ENCODE assay signal across 10 mouse cellular contexts in genomic region chr4:83656571-83656970, GRCm38 (mm10).
DNase-seq lines count a peak whose midpoint lies in the region; ATAC-seq and TF ChIP-seq lines count a peak whose summit lies in the region.
"Had no signal": no experiment of that assay in that cellular context is flagged by ENCODE, and none has a peak within 500 bp of the region (broad histone marks: within the 10 kb centered on the region; RNA-seq: fewer than 3 reads in every experiment).

No protein-coding gene starts in this region.

- DNase-seq in gastrocnemius, postnatal 14 days = peak; percentile 9
- no peak for DNase-seq in gastrocnemius, postnatal 36 days
- peak; percentile 84 for DNase-seq in embryo, embryonic 10.5 days (ENCODE audit: low spot score)
- DNase-seq in hindbrain, embryonic 14.5 days (ENCODE audit: low spot score) = peak; percentile 63
- DNase-seq in lung, postnatal 0 days (ENCODE audit: low spot score) = peak; percentile 46
- DNase-seq in thymus, adult 18-20 months = no peak
- DNase-seq in c-Kit-positive CD71-positive TER-119-positive erythroid progenitor cells, embryonic 14.5 days (ENCODE audit: low spot score) = no peak

- peak; percentile 89 for ATAC-seq in hindbrain, embryonic 14.5 days (ENCODE audit: low FRiP score)
- ATAC-seq in lung, postnatal 0 days = peak; percentile 60
- peak; percentile 33; the same call in 1 of the 2 replicates for ATAC-seq in stomach, embryonic 14.5 days (ENCODE audit: insufficient number of reproducible peaks, insufficient read depth, low FRiP score, low read depth)

- WGBS in hindbrain, embryonic 14.5 days = 2% methylated on average over 10 of the region's 10 CpGs
- 28% methylated on average over 10 of the region's 10 CpGs for WGBS in lung, postnatal 0 days
- WGBS in stomach, embryonic 14.5 days = 8% methylated on average over 10 of the region's 10 CpGs

- no peaks in the 10 kb centered on the region for H3K9me3 ChIP-seq in hindbrain, embryonic 14.5 days (ENCODE audit: control insufficient read depth, low read length)
- H3K9me3 ChIP-seq in lung, postnatal 0 days (ENCODE audit: low read length) = no peaks in the 10 kb centered on the region
- no peaks in the 10 kb centered on the region for H3K9me3 ChIP-seq in stomach, embryonic 14.5 days (ENCODE audit: control insufficient read depth, low read depth, low read length)

- peaks cover 18% of the 10 kb centered on the region; the same call in 1 of the 2 replicates for H3K4me1 ChIP-seq in hindbrain, embryonic 14.5 days (replicated peaks; ENCODE audit: control insufficient read depth, insufficient read depth, low read length)
- no peaks in the 10 kb centered on the region for H3K4me1 ChIP-seq in lung, postnatal 0 days (ENCODE audit: insufficient read depth, low read depth, low read length)
- H3K4me1 ChIP-seq in stomach, embryonic 14.5 days (ENCODE audit: control insufficient read depth, insufficient read depth, low read length) = 0 out of 2 replicates have a peak, but pooled peaks cover 4% of the 10 kb centered on the region

- TF ChIP-seq EP300 in lung, postnatal 0 days (IDR thresholded peaks at IDR 0.05) = no peak

- intact Hi-C loops in gastrocnemius, postnatal 14 days (cut with DNase I; ENCODE audit: low total_unique reads) = no loop called here
- intact Hi-C loops in gastrocnemius, postnatal 36 days (cut with DNase I) = no loop called here

- H3K4me2 ChIP-seq in hindbrain, embryonic 14.5 days (replicated peaks) = peak overlapping the region; percentile 50
- peak overlapping the region; percentile 25 for H3K4me2 ChIP-seq in lung, postnatal 0 days (replicated peaks; ENCODE audit: low read depth, low read length)
- H3K4me2 ChIP-seq in stomach, embryonic 14.5 days (replicated peaks; ENCODE audit: low read depth, low read length) = no peak overlapping the region; the same call in 1 of the 2 replicates

- H3K9ac ChIP-seq in hindbrain, embryonic 14.5 days = peak overlapping the region; percentile 36
- no peak overlapping the region for H3K9ac ChIP-seq in lung, postnatal 0 days (replicated peaks; ENCODE audit: low read depth)
- no peak overlapping the region for H3K9ac ChIP-seq in stomach, embryonic 14.5 days (replicated peaks; ENCODE audit: low read depth, low read length)

- no peaks in the 10 kb centered on the region for H3K36me3 ChIP-seq in hindbrain, embryonic 14.5 days (replicated peaks; ENCODE audit: control insufficient read depth, insufficient read depth)
- no peaks in the 10 kb centered on the region for H3K36me3 ChIP-seq in lung, postnatal 0 days (ENCODE audit: insufficient read depth, low read length)
- no peaks in the 10 kb centered on the region for H3K36me3 ChIP-seq in stomach, embryonic 14.5 days (ENCODE audit: control insufficient read depth, insufficient read depth, low read length)

- TF ChIP-seq CTCF in lung, postnatal 0 days (IDR thresholded peaks at IDR 0.05) = no peak

- H3K4me3 ChIP-seq in hindbrain, embryonic 14.5 days (replicated peaks; ENCODE audit: low read length) = no peak overlapping the region; the same call in 1 of the 2 replicates
- no peak overlapping the region for H3K4me3 ChIP-seq in lung, postnatal 0 days (ENCODE audit: low read depth, low read length)
- H3K4me3 ChIP-seq in stomach, embryonic 14.5 days (ENCODE audit: low read depth, low read length) = no peak overlapping the region
- H3K4me3 ChIP-seq: erythroblast, embryonic 14.5 days; myocyte had no signal

- peak overlapping the region; percentile 56; the same call in 1 of the 2 replicates for H3K27ac ChIP-seq in hindbrain, embryonic 14.5 days
- no peak overlapping the region for H3K27ac ChIP-seq in lung, postnatal 0 days (ENCODE audit: low read length)
- H3K27ac ChIP-seq in stomach, embryonic 14.5 days (ENCODE audit: low read length) = no peak overlapping the region

- H3K27me3 ChIP-seq in hindbrain, embryonic 14.5 days (ENCODE audit: control insufficient read depth, insufficient read depth, low read length) = no peaks in the 10 kb centered on the region
- H3K27me3 ChIP-seq in lung, postnatal 0 days (replicated peaks; ENCODE audit: insufficient read depth, low read length) = no peaks in the 10 kb centered on the region
- H3K27me3 ChIP-seq in stomach, embryonic 14.5 days (ENCODE audit: control insufficient read depth, insufficient read depth, low read length) = no peaks in the 10 kb centered on the region

Comparison
In these comparisons a context has a peak if more than half of its experiments do, and no peak if none do; other contexts are left out.
1. DNase-seq: peak in gastrocnemius, postnatal 14 days (single experiment), embryo, embryonic 10.5 days (single experiment), hindbrain, embryonic 14.5 days (single experiment) and lung, postnatal 0 days (single experiment); none in gastrocnemius, postnatal 36 days (0 of 2), thymus, adult 18-20 months (0 of 2) and c-Kit-positive CD71-positive TER-119-positive erythroid progenitor cells, embryonic 14.5 days (single experiment).
2. ATAC-seq: peak in every context shown above with its lines; median percentile 89 in hindbrain, embryonic 14.5 days; 60 in lung, postnatal 0 days; 33 in stomach, embryonic 14.5 days.